Mouse (Mus musculus): ENCODE measurements around the gene Dysf. TPM values are rescaled to one million over a fixed set of nuclear protein-coding genes. Genes with fewer than 3 reads are reported as not detected.

Gene Dysf
- total and polyA plus RNA-seq, 3 experiments: 0.05 to 0.39 (median 0.38) TPM

GRCm38 (mm10) chr6:84225587-84225986 is 217.2 kb downstream of the Dysf start:
- no peak overlapping the region for H3K4me3 ChIP-seq (replicated peaks in 1 of 3; ENCODE audit: low read depth in 2 of 3, low read length in 2 of 3, poor library complexity in 1 of 3)
- TF ChIP-seq TBP (conservative IDR thresholded peaks at IDR 0.05; ENCODE audit: low read depth, low read length) (no peak), GABPA (IDR thresholded peaks at IDR 0.05; ENCODE audit: insufficient replicate concordance, low read depth, low read length) (no peak), CTCF (conservative IDR thresholded peaks at IDR 0.05 in 1 of 2, IDR thresholded peaks at IDR 0.05 in 1 of 2; ENCODE audit: low read depth in 2 of 2, low read length in 2 of 2) (no peak), JUN (IDR thresholded peaks at IDR 0.05; ENCODE audit: insufficient read depth, low read depth, low read length) (no peak), HCFC1 (IDR thresholded peaks at IDR 0.05; ENCODE audit: low read depth, low read length) (no peak), EP300 (IDR thresholded peaks at IDR 0.05; ENCODE audit: low read length) (no peak), CHD1 (IDR thresholded peaks at IDR 0.05; ENCODE audit: low read depth, low read length) (no peak), SMC3 (IDR thresholded peaks at IDR 0.05; ENCODE audit: low read depth, low read length) (no peak), PAX5 (IDR thresholded peaks at IDR 0.05; ENCODE audit: low read length) (no peak), NRF1 (IDR thresholded peaks at IDR 0.05; ENCODE audit: low read depth, low read length) (no peak), ZKSCAN1 (IDR thresholded peaks at IDR 0.05; ENCODE audit: borderline replicate concordance, low read depth, low read length) (no peak), ZNF384 (IDR thresholded peaks at IDR 0.05; ENCODE audit: low read depth, low read length) (no peak), POLR2AphosphoS2 (IDR thresholded peaks at IDR 0.05; ENCODE audit: low read depth, low read length) (no peak), MAFK (IDR thresholded peaks at IDR 0.05; ENCODE audit: insufficient replicate concordance, low read length) (no peak), NELFE (IDR thresholded peaks at IDR 0.05; ENCODE audit: low read depth, low read length) (no peak), USF1 (IDR thresholded peaks at IDR 0.05; ENCODE audit: low read depth, low read length) (no peak), TCF12 (IDR thresholded peaks at IDR 0.05; ENCODE audit: low read depth, low read length) (no peak), RAD21 (IDR thresholded peaks at IDR 0.05; ENCODE audit: low read depth, low read length) (no peak), CHD2 (IDR thresholded peaks at IDR 0.05; ENCODE audit: low read length) (no peak)
- no peaks in the 10 kb centered on the region for H3K9me3 ChIP-seq (replicated peaks; ENCODE audit: low read length)
- H3K27me3 ChIP-seq (replicated peaks): peaks cover 87% of the 10 kb centered on the region
- dilution Hi-C loops (cut with MboI; ENCODE audit: extremely low pct_ligation_motif_present, extremely low pct_unique_long_range_greater_than_20kb, low sequenced_read_pairs): no loop called here
- no peaks in the 10 kb centered on the region for H3K79me2 ChIP-seq (replicated peaks; ENCODE audit: control insufficient read depth, extremely low read depth, insufficient read depth, poor library complexity, severe bottlenecking)
- no peaks in the 10 kb centered on the region for H3K36me3 ChIP-seq (replicated peaks in 1 of 2; ENCODE audit: control insufficient read depth in 1 of 2, insufficient read depth in 1 of 2, low read length in 1 of 2)
- in situ Hi-C loops (cut with MboI; ENCODE audit: low pct_ligation_motif_present, low pct_unique_long_range_greater_than_20kb, low sequenced_read_pairs): no loop called here
- H3K4me2 ChIP-seq (ENCODE audit: insufficient read depth, low read depth, poor library complexity, severe bottlenecking): no peak overlapping the region
- H3K4me1 ChIP-seq (ENCODE audit: control insufficient read depth in 1 of 2, insufficient read depth in 2 of 2): no peaks in the 10 kb centered on the region
- DNase-seq (ENCODE audit: extremely low read depth): no peak
- no peak overlapping the region for H3K9ac ChIP-seq (ENCODE audit: insufficient read depth, low read depth)
- H3K27ac ChIP-seq (ENCODE audit: insufficient read depth, low read depth): no peak overlapping the region

- dilution Hi-C loops (cut with MboI; ENCODE audit: extremely low pct_ligation_motif_present, extremely low pct_unique_long_range_greater_than_20kb, low sequenced_read_pairs) (no loop called here), in situ Hi-C loops (cut with MboI; ENCODE audit: low pct_ligation_motif_present, low pct_unique_long_range_greater_than_20kb, low sequenced_read_pairs) (no loop called here)
- H3K4me2 ChIP-seq (ENCODE audit: insufficient read depth, low read depth, poor library complexity, severe bottlenecking): no peak overlapping the region
- H3K36me3 ChIP-seq (replicated peaks in 1 of 2; ENCODE audit: control insufficient read depth in 1 of 2, insufficient read depth in 1 of 2, low read length in 1 of 2): no peaks in the 10 kb centered on the region
- H3K79me2 ChIP-seq (replicated peaks; ENCODE audit: control insufficient read depth, extremely low read depth, insufficient read depth, poor library complexity, severe bottlenecking): no peaks in the 10 kb centered on the region
- H3K9ac ChIP-seq (ENCODE audit: insufficient read depth, low read depth): no peak overlapping the region
- H3K4me1 ChIP-seq (ENCODE audit: control insufficient read depth in 1 of 2, insufficient read depth in 2 of 2): no peaks in the 10 kb centered on the region
- H3K9me3 ChIP-seq (replicated peaks; ENCODE audit: low read length): no peaks in the 10 kb centered on the region
- no peak overlapping the region for H3K4me3 ChIP-seq (replicated peaks in 1 of 3; ENCODE audit: low read depth in 2 of 3, low read length in 2 of 3, poor library complexity in 1 of 3)
- H3K27ac ChIP-seq (ENCODE audit: insufficient read depth, low read depth): no peak overlapping the region
- no peak for DNase-seq (ENCODE audit: extremely low read depth)
- H3K27me3 ChIP-seq (replicated peaks): peaks cover 88% of the 10 kb centered on the region
- TF ChIP-seq ELF1 (IDR thresholded peaks at IDR 0.05; ENCODE audit: low read depth, low read length) (no peak), NELFE (IDR thresholded peaks at IDR 0.05; ENCODE audit: low read depth, low read length) (no peak), ZKSCAN1 (IDR thresholded peaks at IDR 0.05; ENCODE audit: borderline replicate concordance, low read depth, low read length) (no peak), USF2 (conservative IDR thresholded peaks at IDR 0.05; ENCODE audit: low read depth, low read length) (no peak), MAZ (IDR thresholded peaks at IDR 0.05; ENCODE audit: low read depth, low read length) (no peak), CHD2 (IDR thresholded peaks at IDR 0.05; ENCODE audit: low read length) (no peak), JUND (conservative IDR thresholded peaks at IDR 0.05; ENCODE audit: low read depth, low read length) (no peak), BHLHE40 (IDR thresholded peaks at IDR 0.05; ENCODE audit: low read depth, low read length) (no peak), KAT2A (IDR thresholded peaks at IDR 0.05; ENCODE audit: insufficient replicate concordance, low read length) (no peak), UBTF (IDR thresholded peaks at IDR 0.05; ENCODE audit: low read depth, low read length) (no peak)
These were observed 219.8 kb downstream of the Dysf start for GRCm38 (mm10) chr6:84228196-84228595.
